Mouse (Mus musculus) kidney, postnatal 0 days (tissue): Measurements from ENCODE around the gene Mapk8ip3. TPM values are rescaled to one million over a fixed set of nuclear protein-coding genes. Genes with fewer than 3 reads are reported as not detected.
A peak's percentile ranks its signal among the peaks of the same experiment; 100 is the strongest.

Experiments
- ATAC-seq: fragments of 200-750 bp; cut with Nextera tagmentation; replicated peaks from 2 replicates; pipeline ENCODE4 v1.8.0; 2017; ENCODE audit warnings: low read depth, moderate number of reproducible peaks, moderate TSS enrichment, moderate library complexity; ENCODE audit not compliant: low FRiP score
- DNase-seq: peaks from one replicate; pipeline ENCODE4 v3.0.0-alpha.2; 2016; ENCODE audit warnings: low spot score
- H3K27ac ChIP-seq: fragments of 300-500 bp; sonication (generic); 2 replicates; pipeline ENCODE4 v1.5.1; 2014; ENCODE audit warnings: mild to moderate bottlenecking
- H3K27me3 ChIP-seq: fragments of 300-500 bp; sonication (generic); 2 replicates; pipeline ENCODE4 v1.6.1; 2014; ENCODE audit warnings: low read length, mixed read lengths; ENCODE audit not compliant: insufficient read depth
- H3K36me3 ChIP-seq: fragments of 300-500 bp; sonication (generic); 2 replicates; pipeline ENCODE4 v1.6.1; 2014; ENCODE audit warnings: low read length, mixed read lengths; ENCODE audit not compliant: insufficient read depth
- H3K4me1 ChIP-seq: fragments of 300-500 bp; sonication (generic); replicated peaks from 2 replicates; pipeline ENCODE4 v1.6.1; 2014; ENCODE audit warnings: antibody characterized with exemption, low read length, mixed read lengths; ENCODE audit not compliant: insufficient read depth
- H3K4me2 ChIP-seq: fragments of 300-500 bp; sonication (generic); 2 replicates; pipeline ENCODE4 v1.6.1; 2014; ENCODE audit warnings: mild to moderate bottlenecking, low read length, moderate library complexity, mixed read lengths
- H3K4me3 ChIP-seq: fragments of 300-500 bp; sonication (generic); replicated peaks from 2 replicates; pipeline ENCODE4 v1.5.1; 2014; ENCODE audit warnings: low read depth, low read length
- H3K9ac ChIP-seq: fragments of 300-500 bp; sonication (generic); 2 replicates; pipeline ENCODE4 v1.6.1; 2014; ENCODE audit warnings: low read depth, low read length
- H3K9me3 ChIP-seq: fragments of 300-500 bp; sonication (generic); replicated peaks from 2 replicates; pipeline ENCODE4 v1.6.1; 2016; ENCODE audit warnings: low read length, inconsistent platforms, mixed read lengths
- CTCF ChIP-seq: IDR thresholded peaks from 2 replicates; pipeline ENCODE4 v1.5.1; 2016; ENCODE audit warnings: antibody characterized with exemption, low read depth, mild to moderate bottlenecking, moderate library complexity
- WGBS: fragments of 180-500 bp; shearing (Covaris S2); extraction: QIAGEN DNeasy Blood & Tissue Kit; methylation state at CpG from one replicate; pipeline ENCODE4 v1.1.7; 2014; 5-methylcytosine and 5-hydroxymethylcytosine counted together
- polyA plus RNA-seq: library from polyadenylated mRNA; unstranded; fragments of >200 nt; fragmentation: Nextera tagmentation; extraction: Ambion mirVana; gene quantifications from 2 replicates; pipeline ENCODE4 v1.2.1, GENCODE M21; 2015

Gene Mapk8ip3
- polyA plus RNA-seq, 1 experiment from 2014 or later, result 12.7 TPM

DNA sequence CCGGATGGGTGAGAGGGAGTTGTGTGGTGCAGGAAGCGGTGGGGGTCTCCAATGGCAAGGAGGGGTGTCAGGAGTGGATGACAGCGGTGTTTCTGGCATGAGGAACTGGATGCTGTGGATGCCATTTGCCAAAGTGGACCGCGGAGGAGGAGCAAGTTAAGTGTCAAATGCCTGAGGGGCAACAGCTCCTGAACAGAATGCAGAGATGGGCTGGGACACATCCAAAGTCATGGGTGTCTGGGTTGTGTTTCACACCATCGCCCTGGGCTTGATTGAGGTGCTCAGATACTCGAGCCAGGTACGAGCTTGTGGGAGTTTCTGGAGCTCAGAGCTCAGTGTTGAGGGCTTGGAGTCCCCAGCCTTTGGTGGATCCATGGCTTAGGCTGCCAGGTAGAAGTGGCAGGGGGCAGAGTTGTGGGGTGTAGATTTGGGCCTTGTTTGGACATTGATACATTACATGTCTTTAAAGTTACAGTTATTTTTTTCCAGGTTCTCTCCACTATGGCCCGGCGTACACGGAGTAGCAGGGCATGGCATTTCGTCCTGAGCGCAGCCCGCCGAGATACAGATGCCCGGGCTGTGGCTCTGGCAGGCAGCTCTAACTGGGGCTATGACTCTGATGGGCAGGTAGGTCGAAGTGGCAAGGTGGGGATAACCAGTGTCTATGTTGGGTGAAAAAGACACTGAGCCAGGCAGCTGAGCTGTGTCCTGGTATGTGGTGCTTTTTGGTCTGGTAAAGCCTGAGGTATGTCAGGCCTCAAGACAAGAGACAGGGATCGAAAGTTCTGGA, 49.3 kb downstream of the Mapk8ip3 start:
- Histone ChIP-seq H3K27ac (peak overlapping the region; percentile 80), H3K9ac (peak overlapping the region; percentile 77), H3K36me3 (peaks cover 26% of the 10 kb centered on the region), H3K4me3 (peak overlapping the region; percentile 76), H3K27me3 (no peaks in the 10 kb centered on the region), H3K4me1 (peaks cover 6% of the 10 kb centered on the region), H3K9me3 (no peaks in the 10 kb centered on the region), H3K4me2 (peak overlapping the region; percentile 76)
- WGBS, result 56% methylated on average over 18 of the region's 18 CpGs
- peak; percentile 13 for DNase-seq
- no peak for ATAC-seq
- TF ChIP-seq CTCF, result no peak

DNA sequence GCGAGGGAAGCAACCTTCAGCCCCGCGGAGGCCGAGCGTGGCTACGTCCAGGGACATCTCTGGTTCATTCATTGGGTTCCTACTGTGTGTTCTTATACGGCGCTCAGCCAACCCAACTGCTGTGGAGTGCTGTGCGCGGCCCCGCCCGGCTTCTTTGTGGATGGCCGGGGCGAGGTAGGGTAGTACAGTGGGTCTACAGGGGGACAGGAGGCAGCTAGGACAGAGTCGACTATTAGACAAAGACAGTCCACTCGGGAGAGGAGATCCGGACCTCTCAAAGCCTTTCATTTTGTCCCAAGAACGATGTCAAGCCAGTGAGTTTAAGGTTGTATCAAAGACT, 49.9 kb downstream of the Mapk8ip3 start:
- TF ChIP-seq CTCF, result no peak
- ATAC-seq, result peak; percentile 23
- Histone ChIP-seq H3K9ac (peak overlapping the region; percentile 77), H3K4me2 (peak overlapping the region; percentile 76), H3K27me3 (no peaks in the 10 kb centered on the region), H3K27ac (peak overlapping the region; percentile 80), H3K4me1 (peaks cover 7% of the 10 kb centered on the region), H3K36me3 (peaks cover 23% of the 10 kb centered on the region), H3K4me3 (peak overlapping the region; percentile 76), H3K9me3 (no peaks in the 10 kb centered on the region)
- no peak for DNase-seq
- WGBS, result 1% methylated on average over 18 of the region's 18 CpGs

DNA sequence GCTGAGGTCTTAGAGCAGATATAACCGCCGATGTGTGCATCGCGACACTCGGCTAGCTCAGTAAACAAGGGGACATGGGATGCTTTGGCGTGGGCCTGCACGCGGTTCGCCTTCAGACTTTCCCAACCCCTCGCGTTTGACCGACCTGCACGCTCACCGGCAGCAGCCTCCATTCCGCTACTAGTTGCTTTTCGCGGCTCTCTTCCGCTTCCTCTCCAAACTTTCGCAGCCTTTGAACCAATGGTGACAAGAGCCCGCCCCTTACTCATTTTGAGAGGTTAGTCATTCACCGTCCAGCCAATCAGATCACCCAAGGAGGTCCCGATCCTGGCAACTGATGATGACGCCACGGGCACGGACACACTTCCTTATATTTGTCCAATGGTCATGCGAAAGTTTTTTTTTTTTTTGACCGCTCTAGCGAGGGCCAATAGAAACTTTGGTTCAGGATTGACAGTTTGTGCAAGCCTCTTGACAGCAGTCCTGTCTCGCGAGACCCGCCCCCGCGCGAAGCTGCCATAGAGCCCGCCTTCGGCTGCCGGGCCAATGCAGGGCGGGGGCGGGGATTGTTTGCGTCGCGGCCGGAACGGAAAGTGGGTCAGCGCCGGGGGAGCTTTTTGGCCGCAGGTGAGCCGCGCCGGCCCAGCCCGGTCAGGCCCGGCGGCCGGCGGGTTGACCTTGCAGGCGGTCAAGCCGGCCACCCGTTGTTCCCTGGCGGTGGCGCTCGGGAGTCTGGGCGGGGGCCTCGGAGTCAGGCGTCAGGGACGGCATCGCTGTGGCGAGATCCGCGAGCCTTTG, 50.4 kb downstream of the Mapk8ip3 start, which contains the start of the genes Nubp2 and Spsb3:
Nubp2 (minus strand) TSS at position 216 of the 798 bp plus-strand sequence.
Spsb3 (plus strand) TSS at position 510 of the 798 bp plus-strand sequence.
- peak; percentile 94 for ATAC-seq
- H3K27ac ChIP-seq, result peak within 1 kb of the TSS; percentile 80
- peak within 1 kb of the TSS; percentile 82 for H3K4me2 ChIP-seq
- TF ChIP-seq CTCF, result no peak; the same call in 1 of the 2 replicates
- H3K9me3 ChIP-seq, result no peaks in the 10 kb centered on the region
- H3K4me3 ChIP-seq, result peak within 1 kb of the TSS; percentile 87
- DNase-seq, result peak; percentile 100
- H3K9ac ChIP-seq, result peak within 1 kb of the TSS; percentile 77
- peaks cover 20% of the 10 kb centered on the region; the same call in 1 of the 2 replicates for H3K36me3 ChIP-seq
- under 1% methylated on average over 69 of the region's 69 CpGs for WGBS
- no peaks in the 10 kb centered on the region for H3K27me3 ChIP-seq
- H3K4me1 ChIP-seq, result peaks cover 9% of the 10 kb centered on the region

DNA sequence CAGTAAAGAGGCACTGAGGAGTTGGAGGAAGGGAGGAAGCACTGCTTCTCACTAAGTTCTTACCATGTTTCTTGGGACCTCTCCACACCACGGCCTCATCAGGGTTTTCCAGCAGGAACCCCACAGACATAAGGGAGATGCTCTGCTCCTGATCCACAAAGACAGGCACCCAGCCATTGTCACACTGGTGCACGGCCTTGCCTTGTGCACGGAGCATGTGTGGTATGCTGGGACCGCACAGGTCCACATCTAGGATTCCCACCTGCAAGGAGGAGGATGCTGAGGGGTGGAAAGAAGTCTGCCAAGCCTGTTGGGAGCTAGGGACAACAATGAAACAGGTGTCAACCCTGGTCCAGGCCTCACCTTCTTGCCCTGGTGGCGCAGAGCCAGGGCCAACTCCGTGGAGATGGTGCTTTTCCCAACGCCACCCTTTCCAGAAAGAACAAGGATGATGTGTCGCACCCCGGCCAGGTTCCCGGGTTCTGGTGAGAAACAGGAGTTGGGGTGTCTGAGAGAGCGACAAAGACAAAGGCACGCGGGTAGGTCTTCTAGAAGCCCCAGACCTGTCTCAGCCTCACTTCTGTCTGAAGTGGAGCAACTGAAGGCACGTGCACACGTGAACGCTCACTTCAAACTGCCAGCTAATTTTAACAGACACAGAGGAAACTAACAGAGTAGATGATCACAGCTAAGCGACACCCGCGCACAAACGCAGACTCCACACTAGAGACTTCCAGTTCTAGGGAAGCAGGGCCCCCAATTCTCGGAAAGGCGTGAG, 51.2 kb downstream of the Mapk8ip3 start:
- WGBS, result 28% methylated on average over 22 of the region's 22 CpGs
- H3K4me2 ChIP-seq, result peak overlapping the region; percentile 82
- H3K9ac ChIP-seq, result peak overlapping the region; percentile 73
- no peak overlapping the region; the same call in 1 of the 2 replicates for H3K27ac ChIP-seq
- ATAC-seq, result no peak
- peaks cover 9% of the 10 kb centered on the region for H3K4me1 ChIP-seq
- no peaks in the 10 kb centered on the region for H3K27me3 ChIP-seq
- H3K36me3 ChIP-seq, result peaks cover 13% of the 10 kb centered on the region; the same call in 1 of the 2 replicates
- peak overlapping the region; percentile 87 for H3K4me3 ChIP-seq
- H3K9me3 ChIP-seq, result no peaks in the 10 kb centered on the region
- no peak for TF ChIP-seq CTCF
- DNase-seq, result no peak

DNA sequence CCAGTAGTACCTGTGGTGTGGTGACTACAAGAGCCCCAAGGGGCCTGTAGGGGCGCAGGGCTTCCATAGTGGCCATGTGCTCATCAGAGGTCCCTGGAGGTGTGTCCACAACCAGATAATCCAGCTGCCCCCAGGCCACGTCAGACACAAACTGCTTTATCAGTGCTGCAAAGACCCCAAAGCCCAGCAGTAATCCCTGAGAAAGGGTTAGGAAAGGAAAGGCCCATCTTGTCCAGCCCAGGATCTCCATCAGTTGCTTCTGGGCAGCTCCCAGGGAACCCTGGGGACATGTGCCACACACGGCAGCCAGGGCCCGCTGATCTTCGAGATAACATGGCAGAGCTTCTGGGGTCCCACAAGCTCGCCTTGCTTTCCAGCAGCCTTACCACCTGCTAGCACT, 52.4 kb downstream of the Mapk8ip3 start:
- Histone ChIP-seq H3K27ac (no peak overlapping the region), H3K27me3 (no peaks in the 10 kb centered on the region), H3K9me3 (no peaks in the 10 kb centered on the region), H3K36me3 (peaks cover 9% of the 10 kb centered on the region; the same call in 1 of the 2 replicates), H3K4me2 (no peak overlapping the region), H3K4me3 (no peak overlapping the region), H3K4me1 (peaks cover 9% of the 10 kb centered on the region), H3K9ac (no peak overlapping the region)
- DNase-seq (no peak), ATAC-seq (no peak)
- 83% methylated on average over 6 of the region's 6 CpGs for WGBS
- TF ChIP-seq CTCF, result no peak
